Mouse (Mus musculus) thymus, adult 2 months (tissue): ENCODE data around the gene Auts2. TPM values are rescaled to one million over a fixed set of nuclear protein-coding genes. Genes with fewer than 3 reads are reported as not detected.

ENCODE experiments used
- DNase-seq: peaks from one replicate; pipeline ENCODE4 v3.0.0; 2021
- H3K27ac ChIP-seq: fragments of 200-500 bp; 2 replicates; pipeline ENCODE4 v1.5.1; 2012; ENCODE audit warnings: low read length, control low read depth; ENCODE audit not compliant: control insufficient read depth, insufficient read depth
- H3K27me3 ChIP-seq: fragments of 200-500 bp; 2 replicates; pipeline ENCODE4 v1.6.1; 2012; ENCODE audit warnings: mild to moderate bottlenecking, low read length, moderate library complexity, mixed read lengths; ENCODE audit not compliant: control insufficient read depth, insufficient read depth
- H3K36me3 ChIP-seq: fragments of 200-500 bp; 2 replicates; pipeline ENCODE4 v1.6.1; 2012; ENCODE audit warnings: mild to moderate bottlenecking, low read length, moderate library complexity; ENCODE audit not compliant: control insufficient read depth, insufficient read depth
- H3K4me1 ChIP-seq: fragments of 200-500 bp; replicated peaks from 2 replicates; pipeline ENCODE4 v1.6.1; 2012; ENCODE audit warnings: low read length; ENCODE audit not compliant: control insufficient read depth, insufficient read depth
- H3K4me3 ChIP-seq: fragments of 200-500 bp; 2 replicates; pipeline ENCODE4 v1.5.1; 2012; ENCODE audit warnings: mild to moderate bottlenecking, low read length, control low read depth, moderate library complexity; ENCODE audit not compliant: control insufficient read depth, insufficient read depth
- CTCF ChIP-seq: fragments of 200-500 bp; IDR thresholded peaks from 2 replicates; pipeline ENCODE4 v1.5.1; 2012; ENCODE audit warnings: mild to moderate bottlenecking, control low read depth, low read length, moderate library complexity, borderline replicate concordance; ENCODE audit not compliant: control insufficient read depth, poor library complexity, insufficient read depth; ENCODE audit errors: extremely low read depth
- POLR2A ChIP-seq: fragments of 200-500 bp; IDR thresholded peaks from 2 replicates; pipeline ENCODE4 v1.6.1; 2012; ENCODE audit warnings: mild to moderate bottlenecking, low read length, control low read depth, moderate library complexity; ENCODE audit not compliant: control insufficient read depth, poor library complexity, insufficient read depth; ENCODE audit errors: extremely low read depth
- WGBS: fragments of 180-500 bp; shearing (Covaris S2); methylation state at CpG from one replicate; pipeline ENCODE4 v1.1.7; 2018; 5-methylcytosine and 5-hydroxymethylcytosine counted together
- polyA plus RNA-seq: library from polyadenylated mRNA; depleted of rRNA; stranded (reverse); fragments of >200 nt; gene quantifications from 2 replicates; pipeline ENCODE4 v1.2.3, GENCODE M21; 2012

Gene Auts2
- polyA plus RNA-seq, 1 experiment: 4.9 TPM

DNA sequence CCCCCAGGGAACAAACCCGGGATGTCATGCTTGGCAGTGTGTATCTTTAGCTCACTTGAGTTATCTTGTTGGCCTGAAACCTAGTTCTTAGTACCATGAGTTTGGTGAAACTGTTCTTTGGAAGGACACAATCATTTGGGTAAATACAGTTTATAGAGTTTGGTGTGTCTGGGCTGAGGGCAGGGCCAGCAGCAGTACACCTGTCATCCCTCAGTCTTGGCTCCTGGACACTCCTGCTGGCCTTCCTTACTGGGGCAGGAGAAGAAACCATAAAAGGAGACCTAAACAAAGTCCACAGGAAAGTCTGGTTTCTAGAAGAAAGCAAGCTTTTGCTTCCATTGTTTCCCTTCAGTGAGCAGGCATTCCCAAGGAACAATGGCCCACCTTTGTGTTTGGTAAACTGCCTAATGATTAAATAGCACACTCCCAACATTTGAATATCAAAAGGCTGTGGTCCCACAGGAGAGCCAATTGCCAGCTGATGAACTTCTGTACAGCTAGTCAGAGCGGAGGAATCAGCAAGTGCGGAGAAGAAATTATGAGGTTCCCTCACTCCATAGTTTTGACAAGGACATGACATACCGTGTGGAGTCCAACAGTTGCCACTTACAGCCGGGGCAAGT is 979.4 kb downstream of the Auts2 start:
- Histone ChIP-seq H3K4me1 (no peaks in the 10 kb centered on the region), H3K4me3 (no peak overlapping the region), H3K27ac (no peak overlapping the region), H3K36me3 (no peaks in the 10 kb centered on the region), H3K27me3 (no peaks in the 10 kb centered on the region)
- 92% methylated on average over 5 of the region's 5 CpGs for WGBS
- DNase-seq: no peak
- no peak for TF ChIP-seq CTCF
- TF ChIP-seq POLR2A: no peak

DNA sequence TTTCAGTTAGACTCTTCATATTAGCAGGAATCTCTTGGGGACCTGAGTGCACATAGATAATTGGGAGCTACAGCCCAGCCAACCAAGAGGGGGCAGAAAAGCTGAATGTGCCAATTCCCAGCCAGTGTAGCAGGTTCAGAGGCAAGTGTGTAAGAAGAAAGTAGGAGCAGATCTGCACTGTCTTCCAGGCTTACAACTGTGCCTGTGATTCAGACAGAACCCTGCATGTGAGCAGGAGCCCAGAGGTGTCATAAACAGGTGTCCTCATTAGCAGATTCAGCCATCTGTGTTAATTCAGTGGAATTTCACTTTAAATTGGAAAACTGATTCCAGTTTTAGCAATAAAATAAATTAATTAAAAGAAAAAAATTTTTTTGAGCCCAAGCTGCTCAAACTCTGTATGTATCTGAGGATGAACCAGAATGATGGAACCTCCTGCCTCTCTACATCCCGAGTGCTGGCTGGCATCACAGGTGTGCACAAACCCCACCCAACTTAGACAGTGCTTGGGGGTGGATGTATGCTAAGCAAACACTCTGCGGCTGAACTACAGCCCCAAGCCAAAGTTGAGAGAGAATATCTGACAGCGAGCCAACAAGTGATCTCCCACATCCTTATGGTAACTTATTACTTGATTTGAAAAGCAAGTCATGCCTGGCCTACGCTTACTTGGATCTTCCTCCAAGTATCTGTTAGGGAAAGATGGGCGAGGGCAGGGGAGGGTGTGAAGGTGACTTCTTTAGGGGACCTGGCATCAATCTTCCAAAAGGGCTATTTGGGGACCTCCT is 982.2 kb downstream of the Auts2 start:
- Histone ChIP-seq H3K27me3 (no peaks in the 10 kb centered on the region), H3K36me3 (no peaks in the 10 kb centered on the region), H3K4me3 (no peak overlapping the region), H3K4me1 (no peaks in the 10 kb centered on the region), H3K27ac (no peak overlapping the region)
- DNase-seq: no peak
- no peak for TF ChIP-seq POLR2A
- no peak for TF ChIP-seq CTCF
- WGBS: 90% methylated on average over 5 of the region's 5 CpGs

DNA sequence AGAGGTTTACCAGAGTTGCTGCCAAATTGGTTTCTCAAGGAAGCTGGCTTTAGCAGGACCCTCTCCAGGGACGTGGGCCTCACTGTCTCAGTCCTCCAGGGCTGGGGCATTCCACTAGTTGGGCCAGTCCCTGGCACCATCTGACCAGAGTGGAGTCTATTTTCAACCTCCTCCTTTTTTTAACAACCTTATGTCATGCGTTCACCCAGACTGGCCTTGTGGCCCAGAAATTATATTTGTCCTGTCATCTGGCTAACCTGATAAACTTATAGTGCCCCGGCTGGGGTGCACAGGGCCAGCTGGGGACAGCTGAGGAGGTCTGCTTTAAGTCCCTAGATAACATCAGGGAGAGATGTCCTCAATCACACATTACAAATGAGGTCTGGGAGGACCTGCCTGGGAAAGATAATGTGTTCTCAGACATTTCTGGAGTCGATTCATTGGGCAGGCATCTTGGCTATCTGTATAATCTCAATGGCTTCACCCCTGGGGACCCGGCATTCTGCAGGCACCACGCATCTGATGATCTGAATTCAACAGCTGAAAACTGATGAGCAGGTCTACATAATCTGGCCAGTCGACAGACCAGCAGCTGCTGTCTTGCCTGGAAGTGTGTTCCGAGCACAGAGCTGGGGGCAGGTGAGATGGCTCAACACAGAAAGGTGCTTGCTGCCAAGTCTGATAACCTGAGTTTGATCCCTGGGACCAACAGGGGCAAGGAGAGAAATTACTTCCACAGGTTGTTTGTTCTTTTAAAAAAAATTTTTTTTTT is 984.6 kb downstream of the Auts2 start:
- Histone ChIP-seq H3K27ac (no peak overlapping the region), H3K4me1 (no peaks in the 10 kb centered on the region), H3K36me3 (no peaks in the 10 kb centered on the region), H3K27me3 (no peaks in the 10 kb centered on the region), H3K4me3 (no peak overlapping the region)
- no peak for DNase-seq
- 82% methylated on average over 8 of the region's 8 CpGs for WGBS
- TF ChIP-seq POLR2A: no peak
- no peak for TF ChIP-seq CTCF

DNA sequence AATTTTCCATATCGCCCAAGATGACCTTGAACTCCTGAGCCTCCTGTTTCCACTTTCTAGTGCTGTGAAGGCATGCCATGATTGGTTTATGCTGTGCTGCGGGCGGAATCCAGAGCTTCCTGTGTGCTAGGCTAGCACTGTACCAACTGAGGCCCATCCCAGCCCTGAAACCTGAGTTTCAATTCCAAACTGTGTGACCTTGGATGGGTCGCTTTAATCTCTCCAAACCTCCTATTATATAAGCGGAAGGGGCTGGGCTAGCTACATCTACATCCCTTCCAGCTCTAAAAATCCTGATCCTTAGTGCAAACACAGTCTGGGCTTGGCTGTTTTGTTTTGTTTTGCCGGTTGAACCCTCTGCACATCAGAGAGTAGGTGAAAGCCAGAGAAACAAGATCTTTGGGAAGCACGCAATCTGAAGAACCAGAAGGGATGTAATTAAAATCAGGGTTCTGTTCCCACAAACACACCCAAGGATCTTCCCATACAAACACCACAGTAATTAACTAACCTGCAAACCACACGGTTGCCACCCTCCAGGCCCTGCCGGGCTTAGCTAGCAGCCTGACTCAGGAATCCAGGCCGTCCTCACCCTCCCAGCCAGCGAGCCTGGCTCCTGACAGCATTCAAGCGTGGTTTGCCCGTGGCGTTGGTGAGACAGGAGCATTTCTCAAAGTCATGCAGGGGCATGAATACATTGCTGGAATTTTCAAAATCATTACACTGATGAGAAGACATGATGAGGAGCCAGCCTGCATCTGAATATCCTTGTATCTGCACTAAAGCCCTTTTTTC is 985.4 kb downstream of the Auts2 start:
- DNase-seq: no peak

DNA sequence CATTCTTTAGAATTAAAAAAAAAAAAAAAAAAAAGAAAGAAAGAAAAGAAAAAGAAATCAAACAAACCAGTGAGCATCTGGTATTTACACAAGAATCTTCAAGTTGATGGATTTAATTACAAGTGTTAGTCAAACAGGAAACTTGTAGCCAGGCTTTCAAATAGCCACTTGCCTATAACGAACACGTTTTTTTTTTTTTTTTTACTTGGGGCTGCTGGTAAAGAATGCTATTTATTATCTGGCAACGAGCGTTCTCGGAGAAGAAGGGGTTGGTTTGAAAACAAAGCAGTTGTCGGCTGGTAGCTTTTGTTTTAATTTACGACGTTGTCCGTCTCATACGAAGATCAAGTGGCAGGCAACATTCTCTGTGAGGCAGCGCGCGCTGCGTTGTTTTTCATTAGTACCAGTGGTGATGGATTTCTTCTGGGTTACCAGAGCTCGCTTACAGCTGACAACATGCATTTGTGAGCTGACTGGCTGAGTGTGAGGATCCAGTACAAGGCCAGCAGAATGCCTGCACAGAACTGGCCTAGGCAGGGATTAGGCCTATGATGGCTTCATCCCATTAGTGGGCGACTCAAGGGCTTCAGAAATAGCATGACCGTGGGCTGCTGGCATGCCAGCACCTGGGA is 994.1 kb downstream of the Auts2 start:
- Histone ChIP-seq H3K4me3 (no peak overlapping the region), H3K36me3 (no peaks in the 10 kb centered on the region), H3K27ac (no peak overlapping the region), H3K27me3 (no peaks in the 10 kb centered on the region), H3K4me1 (no peaks in the 10 kb centered on the region)
- 56% methylated on average over 17 of the region's 17 CpGs for WGBS
- no peak for TF ChIP-seq POLR2A
- no peak for TF ChIP-seq CTCF
- DNase-seq: no peak

More for the DNA sequence above, 985.4 kb downstream of the Auts2 start:
- 92% methylated on average over 14 of the region's 14 CpGs for WGBS
- Histone ChIP-seq H3K36me3 (no peaks in the 10 kb centered on the region), H3K4me1 (no peaks in the 10 kb centered on the region), H3K27ac (no peak overlapping the region), H3K27me3 (no peaks in the 10 kb centered on the region), H3K4me3 (no peak overlapping the region)
- TF ChIP-seq CTCF (no peak), POLR2A (no peak)

GRCm38 (mm10) chr5:131547926-131548325 is 995.2 kb downstream of the Auts2 start:
- H3K27me3 ChIP-seq: no peaks in the 10 kb centered on the region
- no peak for TF ChIP-seq CTCF
- TF ChIP-seq POLR2A: no peak
- no peaks in the 10 kb centered on the region for H3K36me3 ChIP-seq
- H3K4me3 ChIP-seq: no peak overlapping the region
- no peak overlapping the region for H3K27ac ChIP-seq
- no peaks in the 10 kb centered on the region for H3K4me1 ChIP-seq
- no peak for DNase-seq
- WGBS: 94% methylated on average over 6 of the region's 6 CpGs
